Mouse (Mus musculus): Measurements from ENCODE around the gene Tcea3.

Gene Tcea3

GRCm38 (mm10) chr4:136242065-136242703, 5.3 kb upstream of the Tcea3 start:
- Histone ChIP-seq H3K4me3 (replicated peaks; ENCODE audit: low read length) (no peak overlapping the region), H3K9me3 (ENCODE audit: low read length) (peaks cover 7% of the 10 kb centered on the region), H3K4me1 (replicated peaks; ENCODE audit: low read depth, low read length) (peaks cover 82% of the 10 kb centered on the region), H3K27me3 (ENCODE audit: insufficient read depth, low read length) (no peaks in the 10 kb centered on the region), H3K36me3 (ENCODE audit: insufficient read depth, low read length) (peaks cover 72% of the 10 kb centered on the region)
- TF ChIP-seq NANOG (IDR thresholded peaks at IDR 0.05; ENCODE audit: borderline replicate concordance, low read length) (no peak), CTCF (conservative IDR thresholded peaks at IDR 0.05; ENCODE audit: low read length) (peak; percentile 66)

- peaks cover 81% of the 10 kb centered on the region for H3K4me1 ChIP-seq (replicated peaks; ENCODE audit: low read depth, low read length)
- no peaks in the 10 kb centered on the region for H3K27me3 ChIP-seq (ENCODE audit: insufficient read depth, low read length)
- peaks cover 7% of the 10 kb centered on the region for H3K9me3 ChIP-seq (ENCODE audit: low read length)
- peaks cover 68% of the 10 kb centered on the region for H3K36me3 ChIP-seq (ENCODE audit: insufficient read depth, low read length)
- TF ChIP-seq NANOG (IDR thresholded peaks at IDR 0.05; ENCODE audit: borderline replicate concordance, low read length) (no peak), CTCF (conservative IDR thresholded peaks at IDR 0.05; ENCODE audit: low read length) (no peak), POU5F1 (IDR thresholded peaks at IDR 0.05; ENCODE audit: borderline replicate concordance, low read length) (no peak)
- 0 out of 2 replicates have a peak overlapping the region, but pooled peaks have one; percentile 14 for H3K4me3 ChIP-seq (replicated peaks; ENCODE audit: low read length)
These were observed 4.8 kb upstream of the Tcea3 start for GRCm38 (mm10) chr4:136242728-136243127.

GRCm38 (mm10) chr4:136244208-136244607, 3.3 kb upstream of the Tcea3 start:
- Histone ChIP-seq H3K9me3 (ENCODE audit: low read length) (peaks cover 1% of the 10 kb centered on the region), H3K36me3 (ENCODE audit: insufficient read depth, low read length) (peaks cover 54% of the 10 kb centered on the region), H3K27me3 (ENCODE audit: insufficient read depth, low read length) (no peaks in the 10 kb centered on the region), H3K4me1 (replicated peaks; ENCODE audit: low read depth, low read length) (peaks cover 71% of the 10 kb centered on the region), H3K4me3 (replicated peaks; ENCODE audit: low read length) (no peak overlapping the region)
- no peak for TF ChIP-seq NANOG (IDR thresholded peaks at IDR 0.05; ENCODE audit: borderline replicate concordance, low read length)
- TF ChIP-seq POU5F1 (IDR thresholded peaks at IDR 0.05; ENCODE audit: borderline replicate concordance, low read length) = no peak
- TF ChIP-seq CTCF (conservative IDR thresholded peaks at IDR 0.05; ENCODE audit: low read length) = no peak

- Histone ChIP-seq H3K27me3 (ENCODE audit: insufficient read depth, low read length) (no peaks in the 10 kb centered on the region), H3K36me3 (ENCODE audit: insufficient read depth, low read length) (peaks cover 53% of the 10 kb centered on the region), H3K4me3 (replicated peaks; ENCODE audit: low read length) (peak overlapping the region; percentile 65), H3K9me3 (ENCODE audit: low read length) (no peaks in the 10 kb centered on the region), H3K4me1 (replicated peaks; ENCODE audit: low read depth, low read length) (peaks cover 76% of the 10 kb centered on the region)
- no peak for TF ChIP-seq POU5F1 (IDR thresholded peaks at IDR 0.05; ENCODE audit: borderline replicate concordance, low read length)
These were observed 1.8 kb upstream of the Tcea3 start for GRCm38 (mm10) chr4:136245681-136246080.

- TF ChIP-seq NANOG (IDR thresholded peaks at IDR 0.05; ENCODE audit: borderline replicate concordance, low read length) = no peak
- TF ChIP-seq CTCF (conservative IDR thresholded peaks at IDR 0.05; ENCODE audit: low read length) = no peak
- no peak for TF ChIP-seq POU5F1 (IDR thresholded peaks at IDR 0.05; ENCODE audit: borderline replicate concordance, low read length)
- Histone ChIP-seq H3K36me3 (ENCODE audit: insufficient read depth, low read length) (peaks cover 49% of the 10 kb centered on the region), H3K4me1 (replicated peaks; ENCODE audit: low read depth, low read length) (peaks cover 74% of the 10 kb centered on the region), H3K27me3 (ENCODE audit: insufficient read depth, low read length) (no peaks in the 10 kb centered on the region), H3K4me3 (replicated peaks; ENCODE audit: low read length) (peak overlapping the region; percentile 86), H3K9me3 (ENCODE audit: low read length) (no peaks in the 10 kb centered on the region)
These were observed 960 bp upstream of the Tcea3 start for GRCm38 (mm10) chr4:136246568-136246969.

GRCm38 (mm10) chr4:136247386-136247728, 172 bp upstream of the Tcea3 start:
- H3K36me3 ChIP-seq (ENCODE audit: insufficient read depth, low read length) = peaks cover 51% of the 10 kb centered on the region
- TF ChIP-seq NANOG (IDR thresholded peaks at IDR 0.05; ENCODE audit: borderline replicate concordance, low read length) = no peak
- no peak for TF ChIP-seq POU5F1 (IDR thresholded peaks at IDR 0.05; ENCODE audit: borderline replicate concordance, low read length)
- no peak for TF ChIP-seq CTCF (conservative IDR thresholded peaks at IDR 0.05; ENCODE audit: low read length)
- H3K4me1 ChIP-seq (replicated peaks; ENCODE audit: low read depth, low read length) = peaks cover 76% of the 10 kb centered on the region
- H3K27me3 ChIP-seq (ENCODE audit: insufficient read depth, low read length) = no peaks in the 10 kb centered on the region
- peak overlapping the region; percentile 86 for H3K4me3 ChIP-seq (replicated peaks; ENCODE audit: low read length)
- no peaks in the 10 kb centered on the region for H3K9me3 ChIP-seq (ENCODE audit: low read length)

- Histone ChIP-seq H3K9me3 (ENCODE audit: low read length) (no peaks in the 10 kb centered on the region), H3K36me3 (ENCODE audit: insufficient read depth, low read length) (peaks cover 49% of the 10 kb centered on the region), H3K4me3 (replicated peaks; ENCODE audit: low read length) (peak overlapping the region; percentile 86), H3K4me1 (replicated peaks; ENCODE audit: low read depth, low read length) (peaks cover 74% of the 10 kb centered on the region), H3K27me3 (ENCODE audit: insufficient read depth, low read length) (no peaks in the 10 kb centered on the region)
- TF ChIP-seq CTCF (conservative IDR thresholded peaks at IDR 0.05; ENCODE audit: low read length) (no peak), POU5F1 (IDR thresholded peaks at IDR 0.05; ENCODE audit: borderline replicate concordance, low read length) (no peak), NANOG (IDR thresholded peaks at IDR 0.05; ENCODE audit: borderline replicate concordance, low read length) (no peak)
These were observed 1.2 kb downstream of the Tcea3 start for GRCm38 (mm10) chr4:136248464-136249331.

GRCm38 (mm10) chr4:136249332-136249647, 1.8 kb downstream of the Tcea3 start:
- H3K4me1 ChIP-seq (replicated peaks; ENCODE audit: low read depth, low read length) = peaks cover 74% of the 10 kb centered on the region
- no peaks in the 10 kb centered on the region for H3K27me3 ChIP-seq (ENCODE audit: insufficient read depth, low read length)
- TF ChIP-seq CTCF (conservative IDR thresholded peaks at IDR 0.05; ENCODE audit: low read length) (no peak), NANOG (IDR thresholded peaks at IDR 0.05; ENCODE audit: borderline replicate concordance, low read length) (no peak), POU5F1 (IDR thresholded peaks at IDR 0.05; ENCODE audit: borderline replicate concordance, low read length) (no peak)
- H3K4me3 ChIP-seq (replicated peaks; ENCODE audit: low read length) = peak overlapping the region; percentile 86
- no peaks in the 10 kb centered on the region for H3K9me3 ChIP-seq (ENCODE audit: low read length)
- peaks cover 49% of the 10 kb centered on the region for H3K36me3 ChIP-seq (ENCODE audit: insufficient read depth, low read length)
